Comparison of ENCODE assay signal across 26 mouse cellular contexts in the genomic region with DNA sequence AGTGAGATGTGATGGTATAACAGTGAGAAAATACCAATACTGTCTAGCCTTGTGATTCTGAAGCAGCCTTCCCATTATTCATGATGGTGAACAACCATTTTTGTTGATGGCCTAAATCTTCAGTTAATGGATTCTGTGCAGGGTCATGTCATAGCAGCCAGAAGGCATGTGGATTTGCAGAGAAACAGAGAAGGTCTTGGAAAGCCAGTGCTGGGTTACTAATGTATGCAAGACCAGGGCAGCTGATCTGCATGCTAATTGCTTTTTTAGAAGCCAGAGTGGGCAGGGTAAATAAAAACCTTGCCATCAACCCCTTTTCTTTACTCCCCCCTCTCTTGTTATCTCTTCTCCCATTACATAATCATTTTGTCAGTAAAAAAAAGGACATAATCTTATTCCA.
DNase-seq lines count a peak whose midpoint lies in the region; ATAC-seq lines count a peak whose summit lies in the region.
"Had no signal": no experiment of that assay in that cellular context is flagged by ENCODE, and none has a peak within 500 bp of the region (broad histone marks: within the 10 kb centered on the region; RNA-seq: fewer than 3 reads in every experiment).

No protein-coding gene starts in this region.

- H3K36me3 ChIP-seq in hindbrain, embryonic 13.5 days, result no peaks in the 10 kb centered on the region
- H3K36me3 ChIP-seq in hindbrain, embryonic 16.5 days (ENCODE audit: control insufficient read depth, insufficient read depth, low read length), result no peaks in the 10 kb centered on the region
- no peaks in the 10 kb centered on the region for H3K36me3 ChIP-seq in neural tube, embryonic 12.5 days
- H3K36me3 ChIP-seq in neural tube, embryonic 15.5 days, result no peaks in the 10 kb centered on the region
- H3K36me3 ChIP-seq in forebrain, embryonic 15.5 days, result no peaks in the 10 kb centered on the region
- no peaks in the 10 kb centered on the region for H3K36me3 ChIP-seq in neural tube, embryonic 14.5 days (ENCODE audit: control insufficient read depth, insufficient read depth, low read length)
- H3K36me3 ChIP-seq: heart, embryonic 13.5 days; kidney, embryonic 15.5 days; limb, embryonic 12.5 days; liver, embryonic 15.5 days had no signal

- H3K9me3 ChIP-seq in hindbrain, embryonic 13.5 days, result 0 out of 2 replicates have a peak, but pooled peaks cover 3% of the 10 kb centered on the region
- H3K9me3 ChIP-seq in hindbrain, embryonic 16.5 days (ENCODE audit: control insufficient read depth, low read length), result no peaks in the 10 kb centered on the region
- no peaks in the 10 kb centered on the region for H3K9me3 ChIP-seq in neural tube, embryonic 12.5 days
- no peaks in the 10 kb centered on the region for H3K9me3 ChIP-seq in neural tube, embryonic 15.5 days (replicated peaks)
- no peaks in the 10 kb centered on the region for H3K9me3 ChIP-seq in forebrain, embryonic 15.5 days
- no peaks in the 10 kb centered on the region for H3K9me3 ChIP-seq in neural tube, embryonic 14.5 days (ENCODE audit: control insufficient read depth, low read length)
- H3K9me3 ChIP-seq: heart, embryonic 13.5 days; kidney, embryonic 15.5 days; limb, embryonic 12.5 days; liver, embryonic 15.5 days had no signal

- H3K9ac ChIP-seq in hindbrain, embryonic 13.5 days, result no peak overlapping the region
- no peak overlapping the region for H3K9ac ChIP-seq in hindbrain, embryonic 16.5 days (ENCODE audit: low read depth, low read length)
- H3K9ac ChIP-seq in neural tube, embryonic 12.5 days, result no peak overlapping the region
- no peak overlapping the region for H3K9ac ChIP-seq in neural tube, embryonic 15.5 days (replicated peaks)
- H3K9ac ChIP-seq in forebrain, embryonic 15.5 days (replicated peaks), result no peak overlapping the region
- no peak overlapping the region for H3K9ac ChIP-seq in neural tube, embryonic 14.5 days (replicated peaks; ENCODE audit: low read depth, low read length)
- H3K9ac ChIP-seq: heart, embryonic 13.5 days; kidney, embryonic 15.5 days; limb, embryonic 12.5 days; liver, embryonic 15.5 days; lung, embryonic 14.5 days had no signal

- ATAC-seq in hindbrain, embryonic 13.5 days (ENCODE audit: low FRiP score), result peak; percentile 73
- ATAC-seq in hindbrain, embryonic 16.5 days, result no peak
- peak; percentile 78 for ATAC-seq in neural tube, embryonic 12.5 days (ENCODE audit: low FRiP score, low read depth)
- no peak for ATAC-seq in neural tube, embryonic 15.5 days (ENCODE audit: low FRiP score)
- ATAC-seq in forebrain, embryonic 15.5 days (replicated peaks), result peak; percentile 70
- peak; percentile 41; the same call in 1 of the 2 replicates for ATAC-seq in neural tube, embryonic 14.5 days (ENCODE audit: low read depth)

- H3K4me1 ChIP-seq in hindbrain, embryonic 13.5 days (replicated peaks), result peaks cover 9% of the 10 kb centered on the region; the same call in 1 of the 2 replicates
- H3K4me1 ChIP-seq in hindbrain, embryonic 16.5 days (ENCODE audit: control insufficient read depth, insufficient read depth, low read depth, low read length), result no peaks in the 10 kb centered on the region
- no peaks in the 10 kb centered on the region; the same call in 1 of the 2 replicates for H3K4me1 ChIP-seq in neural tube, embryonic 12.5 days
- H3K4me1 ChIP-seq in neural tube, embryonic 15.5 days, result no peaks in the 10 kb centered on the region
- H3K4me1 ChIP-seq in forebrain, embryonic 15.5 days, result peaks cover 4% of the 10 kb centered on the region; the same call in 1 of the 2 replicates
- H3K4me1 ChIP-seq in neural tube, embryonic 14.5 days (ENCODE audit: control insufficient read depth, insufficient read depth, low read length), result no peaks in the 10 kb centered on the region
- H3K4me1 ChIP-seq: heart, embryonic 13.5 days; kidney, embryonic 15.5 days; limb, embryonic 12.5 days; liver, embryonic 15.5 days had no signal

- H3K27ac ChIP-seq in hindbrain, embryonic 13.5 days, result no peak overlapping the region
- H3K27ac ChIP-seq in hindbrain, embryonic 16.5 days (ENCODE audit: low read depth, low read length), result no peak overlapping the region
- H3K27ac ChIP-seq in neural tube, embryonic 12.5 days, result no peak overlapping the region
- no peak overlapping the region for H3K27ac ChIP-seq in neural tube, embryonic 15.5 days (replicated peaks)
- H3K27ac ChIP-seq in forebrain, embryonic 15.5 days (replicated peaks), result no peak overlapping the region
- H3K27ac ChIP-seq in neural tube, embryonic 14.5 days (ENCODE audit: low read depth, low read length), result no peak overlapping the region
- H3K27ac ChIP-seq: gastrocnemius, adult 2 months; heart, adult 2 months; heart, embryonic 13.5 days; kidney, embryonic 15.5 days; left cerebral cortex, adult 2 months; limb, embryonic 12.5 days; liver, embryonic 15.5 days had no signal

- no peak for DNase-seq in retina, embryonic 14.5 days (ENCODE audit: low spot score)
- no peak for DNase-seq in layer of hippocampus, postnatal 25 days (ENCODE audit: extremely low spot score in 1 of 2, low spot score in 1 of 2)
- DNase-seq: adrenal gland, postnatal 36 days; B cell, adult 2 months; cerebellum, adult 8-10 months; cerebellum, postnatal 25 days; gastrocnemius, adult 2 months; heart, adult 2 months; heart, postnatal 10 days; kidney, adult 18-20 months; kidney, postnatal 25 days; lung, embryonic 14.5 days; lung, postnatal 14 days; right cerebral cortex, postnatal 14 days had no signal

- no peak overlapping the region for H3K4me2 ChIP-seq in hindbrain, embryonic 13.5 days
- H3K4me2 ChIP-seq in hindbrain, embryonic 16.5 days (ENCODE audit: low read length), result no peak overlapping the region
- H3K4me2 ChIP-seq in neural tube, embryonic 12.5 days (replicated peaks), result no peak overlapping the region
- H3K4me2 ChIP-seq in neural tube, embryonic 15.5 days, result no peak overlapping the region
- H3K4me2 ChIP-seq in forebrain, embryonic 15.5 days (replicated peaks), result no peak overlapping the region
- no peak overlapping the region for H3K4me2 ChIP-seq in neural tube, embryonic 14.5 days (ENCODE audit: low read depth, low read length)
- H3K4me2 ChIP-seq: heart, embryonic 13.5 days; kidney, embryonic 15.5 days; limb, embryonic 12.5 days; liver, embryonic 15.5 days; lung, embryonic 14.5 days had no signal

- H3K27me3 ChIP-seq in hindbrain, embryonic 13.5 days, result no peaks in the 10 kb centered on the region
- no peaks in the 10 kb centered on the region for H3K27me3 ChIP-seq in hindbrain, embryonic 16.5 days (replicated peaks; ENCODE audit: control insufficient read depth, insufficient read depth, low read length)
- H3K27me3 ChIP-seq in neural tube, embryonic 12.5 days (replicated peaks), result no peaks in the 10 kb centered on the region
- H3K27me3 ChIP-seq in neural tube, embryonic 15.5 days (replicated peaks), result no peaks in the 10 kb centered on the region
- H3K27me3 ChIP-seq in forebrain, embryonic 15.5 days, result no peaks in the 10 kb centered on the region
- no peaks in the 10 kb centered on the region for H3K27me3 ChIP-seq in neural tube, embryonic 14.5 days (ENCODE audit: control insufficient read depth, insufficient read depth, low read length)
- H3K27me3 ChIP-seq: heart, embryonic 13.5 days; kidney, embryonic 15.5 days; limb, embryonic 12.5 days; liver, embryonic 15.5 days had no signal

- no peak overlapping the region for H3K4me3 ChIP-seq in hindbrain, embryonic 13.5 days
- no peak overlapping the region for H3K4me3 ChIP-seq in hindbrain, embryonic 16.5 days (ENCODE audit: low read length)
- no peak overlapping the region for H3K4me3 ChIP-seq in neural tube, embryonic 12.5 days
- no peak overlapping the region for H3K4me3 ChIP-seq in neural tube, embryonic 15.5 days (replicated peaks)
- no peak overlapping the region for H3K4me3 ChIP-seq in forebrain, embryonic 15.5 days
- H3K4me3 ChIP-seq in neural tube, embryonic 14.5 days (ENCODE audit: low read depth, low read length), result no peak overlapping the region
- H3K4me3 ChIP-seq: gastrocnemius, adult 2 months; heart, adult 2 months; heart, embryonic 13.5 days; kidney, embryonic 15.5 days; left cerebral cortex, adult 2 months; limb, embryonic 12.5 days; liver, embryonic 15.5 days; myocyte had no signal

Comparison
In these comparisons a context has a peak if more than half of its experiments do, and no peak if none do; other contexts are left out.
1. ATAC-seq: peak in hindbrain, embryonic 13.5 days (single experiment), neural tube, embryonic 12.5 days (single experiment), forebrain, embryonic 15.5 days (single experiment) and neural tube, embryonic 14.5 days (single experiment); none in hindbrain, embryonic 16.5 days (single experiment) and neural tube, embryonic 15.5 days (single experiment).